Mouse (Mus musculus) thymus, adult 2 months (tissue): ENCODE results near the gene Gm49383.

Source experiments
- CTCF ChIP-seq: fragments of 200-500 bp; IDR thresholded peaks from 2 replicates; pipeline ENCODE4 v1.5.1; 2012; ENCODE audit warnings: mild to moderate bottlenecking, control low read depth, low read length, moderate library complexity, borderline replicate concordance; ENCODE audit not compliant: control insufficient read depth, poor library complexity, insufficient read depth; ENCODE audit errors: extremely low read depth
- POLR2A ChIP-seq: fragments of 200-500 bp; IDR thresholded peaks from 2 replicates; pipeline ENCODE4 v1.6.1; 2012; ENCODE audit warnings: mild to moderate bottlenecking, low read length, control low read depth, moderate library complexity; ENCODE audit not compliant: control insufficient read depth, poor library complexity, insufficient read depth; ENCODE audit errors: extremely low read depth

DNA sequence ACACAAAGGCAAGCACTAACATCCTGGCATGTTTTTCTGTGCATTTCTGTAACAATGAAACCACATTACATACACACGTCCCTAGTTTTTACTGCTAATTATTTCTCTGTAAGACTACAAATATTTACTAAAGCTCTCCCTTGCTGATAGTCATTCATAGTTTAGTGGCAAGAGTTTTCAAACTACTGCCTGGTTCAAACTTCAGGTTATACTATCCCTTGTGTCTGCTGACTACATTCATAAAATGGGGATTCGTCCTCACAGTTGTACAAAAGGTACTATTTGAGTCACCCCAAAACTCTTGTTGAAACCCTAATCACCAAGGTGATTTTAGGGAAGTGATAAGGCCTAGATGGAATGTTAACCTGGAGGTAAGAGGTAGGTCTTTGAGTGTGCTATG is 41.0 kb downstream of the Gm49383 start:
- TF ChIP-seq POLR2A (no peak), CTCF (no peak)
